Mouse (Mus musculus) embryonic facial prominence, embryonic 12.5 days (tissue): ENCODE data around the gene Galnt17. TPM values are rescaled to one million over a fixed set of nuclear protein-coding genes. Genes with fewer than 3 reads are reported as not detected.

Experiments
- ATAC-seq: fragments of 200-750 bp; cut with Nextera tagmentation; 2 replicates; pipeline ENCODE4 v1.8.0; 2017; ENCODE audit not compliant: insufficient number of reproducible peaks, insufficient read depth, low FRiP score, low TSS enrichment
- H3K27ac ChIP-seq: fragments of 300-500 bp; sonication (generic); 2 replicates; pipeline ENCODE4 v1.5.1; 2016; ENCODE audit warnings: mild to moderate bottlenecking
- H3K27me3 ChIP-seq: fragments of 300-500 bp; sonication (generic); 2 replicates; pipeline ENCODE4 v1.6.1; 2016; ENCODE audit warnings: mild to moderate bottlenecking, moderate library complexity
- H3K36me3 ChIP-seq: fragments of 300-500 bp; sonication (generic); 2 replicates; pipeline ENCODE4 v1.6.1; 2016; ENCODE audit warnings: mild to moderate bottlenecking
- H3K4me1 ChIP-seq: fragments of 300-500 bp; sonication (generic); 2 replicates; pipeline ENCODE4 v1.6.1; 2016
- H3K4me2 ChIP-seq: fragments of 300-500 bp; sonication (generic); replicated peaks from 2 replicates; pipeline ENCODE4 v1.6.1; 2016; ENCODE audit warnings: mild to moderate bottlenecking, moderate library complexity
- H3K4me3 ChIP-seq: fragments of 300-500 bp; sonication (generic); 2 replicates; pipeline ENCODE4 v1.5.1; 2016; ENCODE audit warnings: mild to moderate bottlenecking
- H3K9ac ChIP-seq: fragments of 300-500 bp; sonication (generic); 2 replicates; pipeline ENCODE4 v1.6.1; 2016; ENCODE audit warnings: mild to moderate bottlenecking, moderate library complexity
- H3K9me3 ChIP-seq: fragments of 300-500 bp; sonication (generic); 2 replicates; pipeline ENCODE4 v1.6.1; 2016; ENCODE audit warnings: mild to moderate bottlenecking, moderate library complexity
- WGBS: fragments of 180-500 bp; shearing (Covaris S2); methylation state at CpG from one replicate; pipeline ENCODE4 v1.1.7; 2016; 5-methylcytosine and 5-hydroxymethylcytosine counted together
- polyA plus RNA-seq: library from polyadenylated mRNA; unstranded; fragments of >200 nt; fragmentation: Nextera tagmentation; extraction: Ambion mirVana; gene quantifications from 2 replicates; pipeline ENCODE4 v1.2.1, GENCODE M21; 2016

Gene Galnt17
- polyA plus RNA-seq, 1 experiment from 2014 or later, result 3.4 TPM

- Histone ChIP-seq H3K36me3 (no peaks in the 10 kb centered on the region), H3K27me3 (no peaks in the 10 kb centered on the region)
Observed at GRCm38 (mm10) chr5:131181231-131181630, 127.1 kb downstream of the Galnt17 start.

GRCm38 (mm10) chr5:131180756-131181155, 127.5 kb downstream of the Galnt17 start:
- Histone ChIP-seq H3K9ac (no peak overlapping the region), H3K36me3 (no peaks in the 10 kb centered on the region), H3K4me3 (no peak overlapping the region), H3K4me1 (no peaks in the 10 kb centered on the region), H3K27ac (no peak overlapping the region), H3K9me3 (no peaks in the 10 kb centered on the region), H3K27me3 (no peaks in the 10 kb centered on the region), H3K4me2 (no peak overlapping the region)
- ATAC-seq, result no peak
- WGBS, result 100% methylated on average over 1 of the region's 1 CpGs

More at GRCm38 (mm10) chr5:131181231-131181630, 127.1 kb downstream of the Galnt17 start:
- no peak overlapping the region for H3K4me3 ChIP-seq
- H3K9me3 ChIP-seq, result no peaks in the 10 kb centered on the region
- H3K27ac ChIP-seq, result no peak overlapping the region
- no peak for ATAC-seq
- no peaks in the 10 kb centered on the region for H3K4me1 ChIP-seq
- H3K4me2 ChIP-seq, result no peak overlapping the region
- H3K9ac ChIP-seq, result no peak overlapping the region
- 56% methylated on average over 1 of the region's 1 CpGs for WGBS

- no peaks in the 10 kb centered on the region for H3K4me1 ChIP-seq
- H3K4me3 ChIP-seq, result no peak overlapping the region
- H3K36me3 ChIP-seq, result no peaks in the 10 kb centered on the region
- H3K27me3 ChIP-seq, result no peaks in the 10 kb centered on the region
- H3K27ac ChIP-seq, result no peak overlapping the region
- 59% methylated on average over 7 of the region's 7 CpGs for whole genome bisulfite sequencing
- H3K9me3 ChIP-seq, result no peaks in the 10 kb centered on the region
- ATAC-seq, result no peak
- no peak overlapping the region for H3K4me2 ChIP-seq
- no peak overlapping the region for H3K9ac ChIP-seq
Observed at GRCm38 (mm10) chr5:131177851-131178250, 130.4 kb downstream of the Galnt17 start.

- Histone ChIP-seq H3K4me3 (no peak overlapping the region), H3K4me1 (no peaks in the 10 kb centered on the region), H3K9me3 (no peaks in the 10 kb centered on the region), H3K27ac (no peak overlapping the region), H3K4me2 (no peak overlapping the region), H3K27me3 (no peaks in the 10 kb centered on the region), H3K36me3 (no peaks in the 10 kb centered on the region), H3K9ac (no peak overlapping the region)
- 45% methylated on average over 2 of the region's 2 CpGs for whole genome bisulfite sequencing
- no peak for ATAC-seq
Observed at GRCm38 (mm10) chr5:131177168-131177567, 131.1 kb downstream of the Galnt17 start.

- no peaks in the 10 kb centered on the region for H3K9me3 ChIP-seq
- no peaks in the 10 kb centered on the region for H3K4me1 ChIP-seq
- WGBS, result 81% methylated on average over 6 of the region's 6 CpGs
- H3K4me3 ChIP-seq, result no peak overlapping the region
- no peak overlapping the region for H3K27ac ChIP-seq
- no peak for ATAC-seq
- no peaks in the 10 kb centered on the region for H3K36me3 ChIP-seq
- no peak overlapping the region for H3K9ac ChIP-seq
- no peaks in the 10 kb centered on the region for H3K27me3 ChIP-seq
- no peak overlapping the region for H3K4me2 ChIP-seq
Observed at GRCm38 (mm10) chr5:131169186-131169585, 139.1 kb downstream of the Galnt17 start.

- H3K9me3 ChIP-seq, result no peaks in the 10 kb centered on the region; the same call in 1 of the 2 replicates
- H3K27me3 ChIP-seq, result no peaks in the 10 kb centered on the region
- 65% methylated on average over 5 of the region's 5 CpGs for WGBS
- no peak overlapping the region for H3K27ac ChIP-seq
- no peaks in the 10 kb centered on the region for H3K4me1 ChIP-seq
- H3K36me3 ChIP-seq, result no peaks in the 10 kb centered on the region
- no peak for ATAC-seq
- no peak overlapping the region for H3K4me2 ChIP-seq
- H3K9ac ChIP-seq, result no peak overlapping the region
- no peak overlapping the region for H3K4me3 ChIP-seq
Observed at GRCm38 (mm10) chr5:131167366-131167765, 140.9 kb downstream of the Galnt17 start.

GRCm38 (mm10) chr5:131165681-131166080, 142.6 kb downstream of the Galnt17 start:
- H3K36me3 ChIP-seq, result no peaks in the 10 kb centered on the region
- no peaks in the 10 kb centered on the region for H3K27me3 ChIP-seq
- no peaks in the 10 kb centered on the region for H3K4me1 ChIP-seq
- no peak overlapping the region for H3K9ac ChIP-seq
- ATAC-seq, result no peak
- H3K4me3 ChIP-seq, result no peak overlapping the region
- H3K9me3 ChIP-seq, result no peaks in the 10 kb centered on the region; the same call in 1 of the 2 replicates
- WGBS, result 80% methylated on average over 7 of the region's 7 CpGs
- H3K4me2 ChIP-seq, result no peak overlapping the region
- H3K27ac ChIP-seq, result no peak overlapping the region

- Histone ChIP-seq H3K9ac (no peak overlapping the region), H3K4me1 (no peaks in the 10 kb centered on the region), H3K36me3 (no peaks in the 10 kb centered on the region), H3K27me3 (no peaks in the 10 kb centered on the region), H3K9me3 (no peaks in the 10 kb centered on the region), H3K27ac (no peak overlapping the region), H3K4me2 (no peak overlapping the region), H3K4me3 (no peak overlapping the region)
- no peak for ATAC-seq
- 81% methylated on average over 4 of the region's 4 CpGs for WGBS
Observed at GRCm38 (mm10) chr5:131157866-131158265, 150.4 kb downstream of the Galnt17 start.

GRCm38 (mm10) chr5:131156323-131156722, 152.0 kb downstream of the Galnt17 start:
- Histone ChIP-seq H3K9ac (no peak overlapping the region), H3K27me3 (no peaks in the 10 kb centered on the region), H3K36me3 (no peaks in the 10 kb centered on the region), H3K4me1 (no peaks in the 10 kb centered on the region), H3K9me3 (no peaks in the 10 kb centered on the region), H3K4me2 (no peak overlapping the region), H3K27ac (no peak overlapping the region), H3K4me3 (no peak overlapping the region)
- WGBS, result 72% methylated on average over 3 of the region's 3 CpGs
- ATAC-seq, result no peak

GRCm38 (mm10) chr5:131142606-131143005, 165.7 kb downstream of the Galnt17 start:
- Histone ChIP-seq H3K27me3 (no peaks in the 10 kb centered on the region), H3K27ac (no peak overlapping the region), H3K4me3 (no peak overlapping the region), H3K4me1 (peaks cover 4% of the 10 kb centered on the region; the same call in 1 of the 2 replicates), H3K9ac (no peak overlapping the region), H3K4me2 (no peak overlapping the region), H3K36me3 (no peaks in the 10 kb centered on the region), H3K9me3 (no peaks in the 10 kb centered on the region)
- 62% methylated on average over 4 of the region's 4 CpGs for WGBS
- ATAC-seq, result no peak

- Histone ChIP-seq H3K4me2 (no peak overlapping the region), H3K9me3 (no peaks in the 10 kb centered on the region), H3K27me3 (no peaks in the 10 kb centered on the region), H3K9ac (no peak overlapping the region), H3K27ac (no peak overlapping the region), H3K36me3 (no peaks in the 10 kb centered on the region), H3K4me1 (no peaks in the 10 kb centered on the region), H3K4me3 (no peak overlapping the region)
- ATAC-seq, result no peak
Observed at GRCm38 (mm10) chr5:131134809-131135208, 173.5 kb downstream of the Galnt17 start.

GRCm38 (mm10) chr5:131120296-131120840, 187.9 kb downstream of the Galnt17 start:
- 69% methylated on average over 8 of the region's 8 CpGs for WGBS

More at GRCm38 (mm10) chr5:131120296-131120840, 187.9 kb downstream of the Galnt17 start:
- no peak overlapping the region for H3K4me2 ChIP-seq
- no peaks in the 10 kb centered on the region for H3K36me3 ChIP-seq
- H3K9me3 ChIP-seq, result no peaks in the 10 kb centered on the region
- H3K4me3 ChIP-seq, result no peak overlapping the region
- no peak overlapping the region for H3K9ac ChIP-seq
- 0 out of 2 replicates have a peak, but pooled peaks cover 5% of the 10 kb centered on the region for H3K4me1 ChIP-seq
- no peak for ATAC-seq
- H3K27ac ChIP-seq, result no peak overlapping the region
- no peaks in the 10 kb centered on the region for H3K27me3 ChIP-seq
